Mouse (Mus musculus) subcutaneous adipose tissue, adult 2 months (tissue): Measurements from ENCODE around the gene Lrtm1. TPM values are rescaled to one million over a fixed set of nuclear protein-coding genes. Genes with fewer than 3 reads are reported as not detected.

Experiments used
- polyA plus RNA-seq: library from polyadenylated mRNA; depleted of rRNA; stranded (reverse); fragments of >200 nt; gene quantifications from 2 replicates; pipeline ENCODE4 v1.2.3, GENCODE M21; 2012; ENCODE audit warnings: low replicate concordance; rRNA removed

Lrtm1 gene
- polyA plus RNA-seq: 1.2 and 1.9 TPM in 2 replicates

GRCm38 (mm10) chr14:29017883-29018282 lies at the start of gene Lrtm1:
Lrtm1 (plus strand) TSS chr14:29018208.

